Comparison of ENCODE assay signal across 9 mouse cellular contexts in genomic region chr4:10693446-10694105, GRCm38 (mm10).
DNase-seq lines count a peak whose midpoint lies in the region; ATAC-seq and TF ChIP-seq lines count a peak whose summit lies in the region.
"Had no signal": no experiment of that assay in that cellular context is flagged by ENCODE, and none has a peak within 500 bp of the region (broad histone marks: within the 10 kb centered on the region; RNA-seq: fewer than 3 reads in every experiment).

No protein-coding gene starts in this region.

- no peak for ATAC-seq in lung, embryonic 14.5 days (ENCODE audit: insufficient read depth)
- ATAC-seq in forebrain, embryonic 15.5 days (replicated peaks), result peak; percentile 71

- H3K4me3 ChIP-seq in lung, embryonic 14.5 days (ENCODE audit: low read depth, low read length), result peak overlapping the region; percentile 12; the same call in 1 of the 2 replicates
- H3K4me3 ChIP-seq in forebrain, embryonic 15.5 days, result peak overlapping the region; percentile 12
- H3K4me3 ChIP-seq in small intestine, adult 2 months (ENCODE audit: low read depth, low read length), result peak overlapping the region; percentile 30; the same call in 1 of the 2 replicates

- H3K36me3 ChIP-seq in lung, embryonic 14.5 days (ENCODE audit: insufficient read depth), result no peaks in the 10 kb centered on the region
- no peaks in the 10 kb centered on the region for H3K36me3 ChIP-seq in forebrain, embryonic 15.5 days
- no peaks in the 10 kb centered on the region for H3K36me3 ChIP-seq in small intestine, adult 2 months (ENCODE audit: control insufficient read depth, insufficient read depth, low read length)

- peak overlapping the region; percentile 40; the same call in 1 of the 2 replicates for H3K4me2 ChIP-seq in lung, embryonic 14.5 days
- peak overlapping the region; percentile 16; the same call in 1 of the 2 replicates for H3K4me2 ChIP-seq in forebrain, embryonic 15.5 days (replicated peaks)

- no peak for TF ChIP-seq CTCF in lung, embryonic 14.5 days (IDR thresholded peaks at IDR 0.05; ENCODE audit: low read depth)
- TF ChIP-seq CTCF in small intestine, adult 2 months (IDR thresholded peaks at IDR 0.05; ENCODE audit: extremely low read depth, insufficient read length, insufficient replicate concordance, low read depth, low read length), result no peak

- H3K9ac ChIP-seq in lung, embryonic 14.5 days, result no peak overlapping the region
- H3K9ac ChIP-seq in forebrain, embryonic 15.5 days (replicated peaks), result no peak overlapping the region

- H3K27ac ChIP-seq in lung, embryonic 14.5 days (ENCODE audit: low read depth), result no peak overlapping the region
- H3K27ac ChIP-seq in forebrain, embryonic 15.5 days (replicated peaks), result no peak overlapping the region
- no peak overlapping the region for H3K27ac ChIP-seq in small intestine, adult 2 months (ENCODE audit: insufficient read depth, low read depth, low read length)

- no peak for TF ChIP-seq POLR2A in small intestine, adult 2 months (IDR thresholded peaks at IDR 0.05; ENCODE audit: low read depth, low read length)

- 12% methylated on average over 6 of the region's 15 CpGs for WGBS in lung, embryonic 14.5 days
- 67% methylated on average over 5 of the region's 15 CpGs for WGBS in forebrain, embryonic 15.5 days
- WGBS in small intestine, adult 2 months, result 32% methylated on average over 11 of the region's 15 CpGs

- DNase-seq in lung, embryonic 14.5 days, result no peak
- DNase-seq in lung, postnatal 14 days, result no peak
- peak; percentile 4 for DNase-seq in liver
- DNase-seq in urinary bladder, postnatal 4 days (ENCODE audit: low spot score in 2 of 2), result no peak
- DNase-seq in spleen, postnatal 10 days (ENCODE audit: low spot score in 2 of 2), result no peak
- no peak for DNase-seq in urinary bladder, postnatal 36 days (ENCODE audit: low spot score in 2 of 2)
- DNase-seq: cerebellum, adult 11-12 months had no signal

- H3K9me3 ChIP-seq in lung, embryonic 14.5 days (ENCODE audit: low read depth, low read length), result no peaks in the 10 kb centered on the region
- no peaks in the 10 kb centered on the region for H3K9me3 ChIP-seq in forebrain, embryonic 15.5 days

- H3K4me1 ChIP-seq in lung, embryonic 14.5 days (ENCODE audit: insufficient read depth), result no peaks in the 10 kb centered on the region
- H3K4me1 ChIP-seq in forebrain, embryonic 15.5 days, result no peaks in the 10 kb centered on the region
- no peaks in the 10 kb centered on the region for H3K4me1 ChIP-seq in small intestine, adult 2 months (ENCODE audit: control insufficient read depth, insufficient read depth, insufficient read length, low read length)

- H3K27me3 ChIP-seq in lung, embryonic 14.5 days (ENCODE audit: insufficient read depth, low read length), result 0 out of 2 replicates have a peak, but pooled peaks cover 4% of the 10 kb centered on the region
- H3K27me3 ChIP-seq in forebrain, embryonic 15.5 days, result no peaks in the 10 kb centered on the region
- no peaks in the 10 kb centered on the region for H3K27me3 ChIP-seq in small intestine, adult 2 months (ENCODE audit: control insufficient read depth, insufficient read depth, low read length)
